Comparison of ENCODE assay signal across 24 mouse cellular contexts in genomic region chr13:109864311-109864710, GRCm38 (mm10).
"Had no signal": no experiment of that assay in that cellular context is flagged by ENCODE, and none has a peak within 500 bp of the region (broad histone marks: within the 10 kb centered on the region; RNA-seq: fewer than 3 reads in every experiment).

No protein-coding gene starts in this region.

- H3K4me3 ChIP-seq: heart, embryonic 13.5 days; heart, embryonic 15.5 days; hindbrain, embryonic 13.5 days; hindbrain, embryonic 15.5 days; kidney, embryonic 15.5 days; limb, embryonic 13.5 days had no signal

- H3K9ac ChIP-seq: forebrain, postnatal 0 days; heart, embryonic 13.5 days; heart, embryonic 15.5 days; hindbrain, embryonic 13.5 days; hindbrain, embryonic 15.5 days; kidney, embryonic 15.5 days; limb, embryonic 13.5 days had no signal

- H3K9me3 ChIP-seq: heart, embryonic 13.5 days; heart, embryonic 15.5 days; hindbrain, embryonic 13.5 days; hindbrain, embryonic 15.5 days; kidney, embryonic 15.5 days; limb, embryonic 13.5 days had no signal

- H3K36me3 ChIP-seq: hindbrain, embryonic 13.5 days; hindbrain, embryonic 15.5 days; kidney, embryonic 15.5 days; limb, embryonic 13.5 days had no signal

- DNase-seq: forebrain, postnatal 0 days; gastrocnemius, postnatal 14 days; gastrocnemius, postnatal 36 days; heart, adult 11 months; heart, postnatal 14 days; heart, postnatal 36 days; kidney, adult 11 months; kidney, adult 2 months; kidney, adult 9 months; kidney, postnatal 14 days; kidney, postnatal 36 days; layer of hippocampus, adult 9-11 months; layer of hippocampus, postnatal 36 days; left cerebral cortex, postnatal 4 days had no signal

- H3K27ac ChIP-seq: heart, embryonic 13.5 days; heart, embryonic 15.5 days; hindbrain, embryonic 13.5 days; hindbrain, embryonic 15.5 days; hindbrain, postnatal 0 days; kidney, embryonic 15.5 days; kidney, postnatal 0 days; limb, embryonic 13.5 days had no signal

- H3K27me3 ChIP-seq: heart, embryonic 13.5 days; heart, embryonic 15.5 days; hindbrain, embryonic 13.5 days; hindbrain, embryonic 15.5 days; kidney, embryonic 15.5 days; limb, embryonic 13.5 days had no signal

- ATAC-seq: forebrain, postnatal 0 days; hindbrain, postnatal 0 days; intestine, embryonic 16.5 days had no signal

- H3K4me2 ChIP-seq: heart, embryonic 11.5 days; heart, embryonic 13.5 days; heart, embryonic 15.5 days; hindbrain, embryonic 13.5 days; hindbrain, embryonic 15.5 days; kidney, embryonic 15.5 days; limb, embryonic 13.5 days had no signal

- H3K4me1 ChIP-seq: heart, embryonic 13.5 days; heart, embryonic 15.5 days; hindbrain, embryonic 13.5 days; hindbrain, embryonic 15.5 days; kidney, embryonic 15.5 days; limb, embryonic 13.5 days had no signal
